Mouse (Mus musculus): ENCODE data around the gene 5730507C01Rik. TPM values are rescaled to one million over a fixed set of nuclear protein-coding genes. Genes with fewer than 3 reads are reported as not detected.
"Not testable (repeated sequence)": the region's sequence is repeated elsewhere in the genome, so short reads cannot be mapped to it uniquely, and the experiment has no call there.

The 5730507C01Rik gene
- 1.5 and 1.8 TPM in 2 replicates for polyA plus RNA-seq (2014; fragmentation: Nextera tagmentation; extraction: Ambion mirVana)

DNA sequence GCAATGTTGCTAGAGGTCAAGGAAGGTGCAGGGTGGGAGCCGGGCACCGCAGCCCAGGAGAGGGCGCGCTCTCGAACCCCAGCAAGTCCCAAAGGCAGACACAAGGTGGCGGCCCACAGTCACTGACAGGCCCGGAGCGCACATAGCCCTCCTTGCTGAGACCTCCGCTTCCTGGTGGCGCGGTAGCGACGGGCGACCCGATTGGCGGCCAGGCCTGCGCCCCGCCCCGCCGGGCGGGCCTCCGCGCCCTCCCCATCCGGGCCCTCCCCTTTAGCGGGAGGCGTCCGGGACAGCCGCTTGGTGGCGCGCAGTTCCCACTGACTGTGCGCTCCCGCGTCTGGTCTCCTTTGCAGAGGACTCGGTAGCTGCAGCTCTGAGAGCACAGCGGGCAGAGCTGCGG lies at the start of gene 5730507C01Rik:
TSS of gene 5730507C01Rik (plus strand) at position 340 of the 400 bp plus-strand sequence.
- Histone ChIP-seq H3K9ac (ENCODE audit: low read depth, low read length) (0 out of 2 replicates have a peak within 1 kb of the TSS, but pooled peaks have one; percentile 44), H3K4me1 (replicated peaks; ENCODE audit: control insufficient read depth, insufficient read depth, low read length) (no peaks in the 10 kb centered on the region), H3K4me2 (peak within 1 kb of the TSS; percentile 62), H3K36me3 (ENCODE audit: control insufficient read depth, insufficient read depth, low read length) (no peaks in the 10 kb centered on the region), H3K27me3 (replicated peaks; ENCODE audit: control insufficient read depth, insufficient read depth, low read length) (no peaks in the 10 kb centered on the region), H3K9me3 (ENCODE audit: control insufficient read depth, low read length) (no peaks in the 10 kb centered on the region), H3K4me3 (ENCODE audit: low read depth, low read length) (peak within 1 kb of the TSS; percentile 45), H3K27ac (ENCODE audit: low read depth, low read length) (no peak within 1 kb of the TSS)
- ATAC-seq (replicated peaks; ENCODE audit: low FRiP score) (peak; percentile 67), DNase-seq (ENCODE audit: low spot score) (peak; percentile 57)
- 1% methylated on average over 31 of the region's 36 CpGs for WGBS

DNA sequence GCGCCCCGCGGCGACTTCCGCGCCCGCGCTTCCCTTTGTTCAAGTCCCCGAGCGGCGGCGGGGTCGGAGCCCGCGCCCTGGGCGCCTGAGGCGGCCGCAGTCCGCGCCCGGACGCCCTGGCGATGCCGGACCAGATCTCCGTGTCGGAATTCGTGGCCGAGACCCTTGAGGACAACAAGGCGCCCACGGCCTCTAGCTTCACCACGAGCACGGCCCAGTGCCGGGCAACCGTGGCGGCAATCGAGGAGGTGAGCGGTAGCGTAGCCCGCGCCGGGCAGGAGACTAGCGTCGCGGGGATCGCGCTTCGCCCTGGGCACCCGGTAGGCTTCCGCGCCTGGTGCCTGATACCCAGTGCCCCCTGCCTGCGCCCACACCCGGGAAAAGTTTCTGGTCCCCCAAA lies 306 bp downstream of the 5730507C01Rik start:
- not testable (repeated sequence) for H3K27me3 ChIP-seq (replicated peaks; ENCODE audit: control insufficient read depth, insufficient read depth, low read length); H3K9me3 ChIP-seq (ENCODE audit: control insufficient read depth, low read length); H3K27ac ChIP-seq (ENCODE audit: low read depth, low read length); ATAC-seq (replicated peaks; ENCODE audit: low FRiP score); H3K36me3 ChIP-seq (ENCODE audit: control insufficient read depth, insufficient read depth, low read length); H3K4me1 ChIP-seq (replicated peaks; ENCODE audit: control insufficient read depth, insufficient read depth, low read length)
- 2% methylated on average over 50 of the region's 52 CpGs for WGBS
- peak; percentile 29 for DNase-seq (ENCODE audit: low spot score)
- Histone ChIP-seq H3K4me3 (ENCODE audit: low read depth, low read length) (peak overlapping the region; percentile 45), H3K9ac (ENCODE audit: low read depth, low read length) (0 out of 2 replicates have a peak overlapping the region, but pooled peaks have one; percentile 44), H3K4me2 (peak overlapping the region; percentile 62)

DNA sequence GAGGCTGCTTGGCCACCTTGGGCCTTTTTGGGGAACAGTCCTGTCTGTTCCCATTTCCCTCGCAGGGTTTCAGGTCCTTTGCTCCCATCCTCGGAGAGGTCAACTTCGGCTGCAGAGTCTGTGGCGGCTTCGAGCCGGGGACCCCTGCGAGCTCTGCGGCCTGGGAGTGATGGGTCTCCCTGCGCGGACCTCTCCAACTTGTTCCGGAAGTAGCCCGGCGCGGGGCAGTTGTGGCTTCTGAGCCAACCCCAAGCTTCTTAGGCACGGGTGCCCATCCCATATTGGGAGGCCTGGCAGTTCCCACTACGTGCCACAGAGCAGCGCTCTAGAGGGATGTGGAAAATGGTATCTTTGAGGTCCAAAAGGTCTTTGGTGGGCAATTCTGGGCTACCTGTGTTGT lies 767 bp downstream of the 5730507C01Rik start:
- peak; percentile 29 for DNase-seq (ENCODE audit: low spot score)

More for the DNA sequence above, 767 bp downstream of the 5730507C01Rik start:
- 17% methylated on average over 15 of the region's 17 CpGs for WGBS
- Histone ChIP-seq H3K4me2 (peak overlapping the region; percentile 62), H3K4me3 (ENCODE audit: low read depth, low read length) (peak overlapping the region; percentile 45)
- H3K27ac ChIP-seq (ENCODE audit: low read depth, low read length); H3K9me3 ChIP-seq (ENCODE audit: control insufficient read depth, low read length); H3K4me1 ChIP-seq (replicated peaks; ENCODE audit: control insufficient read depth, insufficient read depth, low read length); H3K27me3 ChIP-seq (replicated peaks; ENCODE audit: control insufficient read depth, insufficient read depth, low read length); ATAC-seq (replicated peaks; ENCODE audit: low FRiP score); H3K36me3 ChIP-seq (ENCODE audit: control insufficient read depth, insufficient read depth, low read length); H3K9ac ChIP-seq (ENCODE audit: low read depth, low read length): not testable (repeated sequence)
